Mouse (Mus musculus): Measurements from ENCODE around the gene Slc30a5.

DNA sequence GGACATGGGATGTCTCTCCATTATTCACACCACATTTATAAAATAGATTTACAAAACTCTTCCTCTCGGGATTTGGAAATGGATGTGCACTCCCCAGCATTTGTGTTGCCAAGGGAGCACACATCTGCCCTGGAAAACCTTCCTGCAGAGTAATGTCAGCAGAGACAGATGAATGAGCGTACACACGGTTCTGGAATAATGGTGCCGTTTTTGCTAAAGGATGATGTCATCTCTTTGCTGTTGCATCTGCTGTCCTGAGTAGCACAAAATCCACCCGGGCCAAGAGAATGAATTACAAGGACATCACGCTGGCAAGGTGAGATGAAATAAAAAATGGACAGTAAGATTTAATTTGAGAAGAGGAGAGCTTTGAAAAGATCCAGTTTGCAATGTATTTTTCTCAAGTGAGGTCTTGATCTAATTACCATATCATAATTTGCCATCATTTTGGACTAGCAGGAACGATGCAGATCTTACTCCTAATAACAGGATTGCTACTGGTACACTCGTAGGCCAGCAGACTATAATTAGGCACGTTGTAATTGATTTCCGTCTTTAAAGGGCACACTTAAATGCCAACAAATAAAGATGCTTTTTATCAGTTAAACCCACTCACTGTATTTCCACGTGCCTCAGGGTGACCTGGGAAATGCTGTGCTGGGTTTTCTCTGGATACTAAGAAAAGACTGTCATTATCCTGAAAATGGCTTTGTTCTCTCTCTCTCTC is 38.4 kb upstream of the Slc30a5 start:
- TF ChIP-seq HCFC1 (IDR thresholded peaks at IDR 0.05; ENCODE audit: borderline replicate concordance, insufficient read depth, low read length) (no peak), ZNF384 (IDR thresholded peaks at IDR 0.05; ENCODE audit: low read depth, low read length) (no peak)
